Mouse (Mus musculus): ENCODE results near the gene Zfp300.

The Zfp300 gene

DNA sequence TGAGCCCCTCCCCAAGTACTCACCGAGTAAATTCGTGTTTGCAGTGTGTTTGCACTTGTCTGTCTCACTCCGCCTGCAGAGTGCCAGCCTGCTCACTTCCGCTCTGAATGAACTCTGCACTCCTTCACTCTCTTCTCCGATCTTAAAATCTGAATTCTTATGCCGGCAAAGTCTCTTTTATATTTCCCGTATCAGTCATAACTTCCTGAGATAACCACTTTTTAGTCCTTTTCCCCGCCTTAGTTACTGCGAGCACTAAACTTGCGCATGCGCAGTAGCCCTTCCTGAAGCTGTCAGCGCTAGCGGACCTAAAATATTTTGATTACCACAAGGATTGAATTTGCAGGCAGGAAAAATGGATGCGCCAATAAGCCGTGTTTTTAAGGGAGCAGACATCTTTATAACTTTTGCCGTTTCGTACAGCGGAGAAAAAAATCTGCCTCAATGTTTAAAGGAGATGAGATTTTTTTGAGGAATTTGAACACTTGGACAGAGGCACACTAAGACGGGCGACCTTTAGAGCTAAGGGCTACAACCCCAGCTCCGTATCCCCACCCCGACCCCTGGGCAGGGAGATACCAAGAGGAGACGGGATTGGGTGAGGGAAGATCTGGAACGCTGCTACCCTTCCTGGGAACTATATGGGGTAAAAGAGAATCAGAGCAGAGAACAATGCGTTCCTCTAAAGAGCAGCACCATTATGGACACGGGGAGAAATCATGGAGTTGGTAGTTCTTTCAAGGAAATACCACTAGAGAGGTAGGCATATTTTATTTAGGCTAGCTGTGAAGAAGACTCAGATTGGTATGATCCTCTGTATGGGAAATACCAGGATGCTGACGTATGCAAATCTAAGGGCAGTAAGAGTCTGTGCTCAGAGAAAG is at the start of gene Zfp300:
TSS of gene Zfp300 (minus strand) at position 545 of the 884 bp plus-strand sequence.
- DNase-seq (ENCODE audit: low spot score), result peak; percentile 52

DNA sequence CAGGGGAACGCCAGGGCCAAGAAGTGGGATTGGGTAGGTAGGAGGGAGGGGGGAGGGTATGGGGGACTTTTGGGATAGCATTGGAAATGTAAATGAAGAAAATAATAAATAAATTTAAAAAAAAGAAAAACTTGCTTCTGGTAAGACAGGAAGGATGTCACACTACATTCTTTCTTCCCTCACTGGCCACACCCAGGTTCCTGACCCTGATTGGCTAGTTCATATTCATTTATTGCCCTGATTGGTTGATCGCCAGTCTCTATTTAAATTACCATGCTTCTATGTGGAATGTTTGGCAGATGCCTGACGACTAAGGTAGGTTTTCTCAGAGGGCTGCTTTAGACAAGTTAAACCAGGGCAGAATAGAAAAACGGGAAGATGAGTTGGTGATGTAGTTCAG is 26.2 kb upstream of the Zfp300 start, which contains the start of gene Ssxa1:
TSS of gene Ssxa1 (plus strand) at position 301 of the 400 bp plus-strand sequence.
- no peak for DNase-seq (ENCODE audit: low spot score)

DNA sequence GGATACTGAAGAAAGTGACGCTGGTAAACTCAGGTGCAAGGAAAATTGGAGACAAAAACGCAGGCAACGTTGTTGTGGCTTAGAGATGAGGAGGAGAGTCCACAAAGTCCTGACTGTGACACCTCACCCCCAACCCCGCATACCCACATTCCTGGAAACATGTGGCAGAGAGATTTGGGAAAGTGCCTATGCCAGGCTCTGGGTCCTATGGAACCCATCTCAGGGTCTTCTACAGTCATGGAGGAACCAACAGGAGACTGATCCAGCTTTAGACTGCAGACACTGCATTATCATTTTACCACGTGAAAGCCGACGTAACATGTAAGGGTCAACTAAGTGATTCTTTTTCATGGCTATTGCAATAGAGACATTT is 526 bp upstream of the Zfp300 start:
- DNase-seq (ENCODE audit: low spot score), result no peak

DNA sequence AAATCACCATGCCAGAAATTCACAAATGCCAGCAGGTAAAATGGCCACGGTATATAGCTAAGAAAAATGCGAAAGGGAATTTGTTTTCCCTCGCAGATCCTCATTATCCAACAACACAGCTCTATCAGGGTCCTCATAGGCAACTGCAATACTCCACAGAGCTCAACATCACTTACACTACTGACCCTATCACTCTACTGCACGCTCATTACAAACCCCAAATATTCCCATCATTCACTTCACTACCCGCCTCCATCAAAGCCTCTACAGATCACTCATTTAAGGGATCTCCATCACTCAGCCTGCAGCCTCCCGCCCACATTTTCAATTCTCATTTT is 713 bp downstream of the Zfp300 start:
- no peak for DNase-seq (ENCODE audit: low spot score)

DNA sequence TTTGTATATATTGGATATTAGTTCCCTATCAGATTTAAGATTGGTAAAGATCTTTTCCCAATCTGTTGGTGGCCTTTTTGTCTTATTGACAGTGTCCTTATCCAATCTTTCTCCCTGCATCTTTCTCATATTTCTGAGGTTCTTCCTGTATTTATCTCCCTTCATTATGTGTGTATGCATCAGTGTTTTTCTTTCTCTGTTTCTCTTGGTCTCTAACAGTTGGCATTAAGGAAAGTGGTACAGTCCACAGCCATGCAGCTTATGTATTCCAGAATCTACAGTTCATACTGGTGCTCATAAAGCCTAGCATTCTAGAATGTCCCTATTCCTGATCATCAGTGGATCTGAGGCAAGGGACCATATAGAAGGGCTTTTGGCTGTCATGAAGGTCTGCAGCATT is 21.2 kb downstream of the Zfp300 start, which contains the start of gene Spaca5:
TSS of gene Spaca5 (plus strand) at position 301 of the 400 bp plus-strand sequence.
- DNase-seq (ENCODE audit: low spot score), result no peak

DNA sequence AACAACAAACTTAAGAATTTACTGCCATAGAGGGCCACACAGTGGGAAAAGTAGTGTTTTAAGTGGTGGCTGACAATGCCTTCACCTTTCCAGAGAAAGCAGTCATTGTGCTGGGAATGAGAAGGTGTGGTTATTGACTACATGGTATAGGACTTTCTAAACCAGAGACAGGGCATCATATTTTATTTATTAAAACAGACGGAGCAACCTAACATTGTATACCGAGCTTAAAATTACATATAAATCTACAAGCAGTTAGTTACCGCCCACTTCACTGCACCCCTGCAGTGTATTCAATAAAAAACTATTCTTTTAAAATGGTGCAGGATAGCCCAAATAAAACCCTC is 26.8 kb downstream of the Zfp300 start:
- no peak for DNase-seq (ENCODE audit: low spot score)

DNA sequence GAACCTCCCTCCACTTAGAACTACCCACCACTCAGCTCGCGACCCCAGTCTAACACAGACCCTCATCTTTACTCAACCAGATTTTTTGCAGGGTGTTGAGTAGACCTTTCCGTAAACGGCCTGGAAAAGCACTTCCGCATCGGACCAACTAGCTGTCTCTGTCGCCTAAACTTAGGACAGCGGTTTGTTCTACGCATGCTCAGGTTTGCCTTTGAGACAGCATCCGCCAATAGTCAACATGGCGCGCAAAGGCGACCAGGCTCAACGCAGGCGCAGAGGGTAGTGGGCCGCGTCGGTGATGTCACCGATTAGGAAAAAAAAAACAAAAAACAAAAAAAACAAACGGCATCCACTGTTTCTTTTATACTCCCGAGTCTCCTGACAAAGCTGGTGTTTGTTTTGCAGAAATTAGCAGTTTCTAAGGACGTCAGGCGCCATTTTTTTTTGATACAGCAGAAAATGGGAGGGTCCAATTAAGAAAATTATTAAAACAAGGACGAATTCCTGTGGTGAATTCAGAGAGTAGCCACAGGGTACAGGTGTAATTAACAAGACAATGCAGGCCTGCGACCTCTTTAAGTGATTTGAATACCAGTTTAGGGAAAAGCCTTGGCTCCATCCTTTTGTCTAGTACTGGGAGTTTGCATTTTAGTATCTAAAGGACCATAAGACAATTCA is 27.3 kb downstream of the Zfp300 start, which contains the start of gene Zfp182:
TSS of gene Zfp182 (minus strand) at position 451 of the 678 bp plus-strand sequence.
- DNase-seq (ENCODE audit: low spot score), result peak; percentile 70

DNA sequence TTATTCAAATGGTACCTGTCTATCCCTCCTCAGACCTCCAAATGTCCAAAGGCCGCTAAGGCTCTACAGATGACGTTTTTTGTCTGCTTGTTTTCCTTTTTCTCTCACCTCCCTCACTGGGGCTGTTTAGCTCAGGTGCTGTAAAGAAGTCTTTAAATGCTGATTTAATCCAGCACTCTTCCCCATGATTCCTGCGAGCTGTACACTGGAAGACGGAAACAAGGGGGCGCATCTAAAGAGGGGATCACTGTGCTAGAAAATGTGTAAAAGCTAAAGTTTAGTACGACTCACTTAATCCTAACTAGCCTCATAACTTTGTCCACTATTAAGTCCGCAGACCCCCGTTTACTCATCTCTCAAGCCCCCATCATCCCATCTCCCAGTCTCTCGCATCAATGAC is 27.9 kb downstream of the Zfp300 start:
- no peak for DNase-seq (ENCODE audit: low spot score)

Measured in yolk sac, embryonic 10.5 days (tissue).